Mouse (Mus musculus) thymus, adult 2 months (tissue): ENCODE data around the gene Mllt6. TPM values are rescaled to one million over a fixed set of nuclear protein-coding genes. Genes with fewer than 3 reads are reported as not detected.

Experiments used
- DNase-seq: peaks from one replicate; pipeline ENCODE4 v3.0.0; 2021
- H3K27ac ChIP-seq: fragments of 200-500 bp; 2 replicates; pipeline ENCODE4 v1.5.1; 2012; ENCODE audit warnings: low read length, control low read depth; ENCODE audit not compliant: control insufficient read depth, insufficient read depth
- H3K27me3 ChIP-seq: fragments of 200-500 bp; 2 replicates; pipeline ENCODE4 v1.6.1; 2012; ENCODE audit warnings: mild to moderate bottlenecking, low read length, moderate library complexity, mixed read lengths; ENCODE audit not compliant: control insufficient read depth, insufficient read depth
- H3K36me3 ChIP-seq: fragments of 200-500 bp; 2 replicates; pipeline ENCODE4 v1.6.1; 2012; ENCODE audit warnings: mild to moderate bottlenecking, low read length, moderate library complexity; ENCODE audit not compliant: control insufficient read depth, insufficient read depth
- H3K4me1 ChIP-seq: fragments of 200-500 bp; replicated peaks from 2 replicates; pipeline ENCODE4 v1.6.1; 2012; ENCODE audit warnings: low read length; ENCODE audit not compliant: control insufficient read depth, insufficient read depth
- H3K4me3 ChIP-seq: fragments of 200-500 bp; 2 replicates; pipeline ENCODE4 v1.5.1; 2012; ENCODE audit warnings: mild to moderate bottlenecking, low read length, control low read depth, moderate library complexity; ENCODE audit not compliant: control insufficient read depth, insufficient read depth
- CTCF ChIP-seq: fragments of 200-500 bp; IDR thresholded peaks from 2 replicates; pipeline ENCODE4 v1.5.1; 2012; ENCODE audit warnings: mild to moderate bottlenecking, control low read depth, low read length, moderate library complexity, borderline replicate concordance; ENCODE audit not compliant: control insufficient read depth, poor library complexity, insufficient read depth; ENCODE audit errors: extremely low read depth
- POLR2A ChIP-seq: fragments of 200-500 bp; IDR thresholded peaks from 2 replicates; pipeline ENCODE4 v1.6.1; 2012; ENCODE audit warnings: mild to moderate bottlenecking, low read length, control low read depth, moderate library complexity; ENCODE audit not compliant: control insufficient read depth, poor library complexity, insufficient read depth; ENCODE audit errors: extremely low read depth
- WGBS: fragments of 180-500 bp; shearing (Covaris S2); methylation state at CpG from one replicate; pipeline ENCODE4 v1.1.7; 2018; 5-methylcytosine and 5-hydroxymethylcytosine counted together
- polyA plus RNA-seq: library from polyadenylated mRNA; depleted of rRNA; stranded (reverse); fragments of >200 nt; gene quantifications from 2 replicates; pipeline ENCODE4 v1.2.3, GENCODE M21; 2012

The Mllt6 gene
- polyA plus RNA-seq, 1 experiment, result 89.5 TPM

- no peak overlapping the region for H3K27ac ChIP-seq
- H3K4me1 ChIP-seq, result peaks cover 21% of the 10 kb centered on the region
- 95% methylated on average over 8 of the region's 8 CpGs for WGBS
- peaks cover 14% of the 10 kb centered on the region; the same call in 1 of the 2 replicates for H3K27me3 ChIP-seq
- no peak overlapping the region for H3K4me3 ChIP-seq
- no peak for DNase-seq
- no peaks in the 10 kb centered on the region for H3K36me3 ChIP-seq
- TF ChIP-seq CTCF (no peak), POLR2A (no peak)
Measured at GRCm38 (mm10) chr11:97696669-97697068, 33.5 kb downstream of the Mllt6 start.

DNA sequence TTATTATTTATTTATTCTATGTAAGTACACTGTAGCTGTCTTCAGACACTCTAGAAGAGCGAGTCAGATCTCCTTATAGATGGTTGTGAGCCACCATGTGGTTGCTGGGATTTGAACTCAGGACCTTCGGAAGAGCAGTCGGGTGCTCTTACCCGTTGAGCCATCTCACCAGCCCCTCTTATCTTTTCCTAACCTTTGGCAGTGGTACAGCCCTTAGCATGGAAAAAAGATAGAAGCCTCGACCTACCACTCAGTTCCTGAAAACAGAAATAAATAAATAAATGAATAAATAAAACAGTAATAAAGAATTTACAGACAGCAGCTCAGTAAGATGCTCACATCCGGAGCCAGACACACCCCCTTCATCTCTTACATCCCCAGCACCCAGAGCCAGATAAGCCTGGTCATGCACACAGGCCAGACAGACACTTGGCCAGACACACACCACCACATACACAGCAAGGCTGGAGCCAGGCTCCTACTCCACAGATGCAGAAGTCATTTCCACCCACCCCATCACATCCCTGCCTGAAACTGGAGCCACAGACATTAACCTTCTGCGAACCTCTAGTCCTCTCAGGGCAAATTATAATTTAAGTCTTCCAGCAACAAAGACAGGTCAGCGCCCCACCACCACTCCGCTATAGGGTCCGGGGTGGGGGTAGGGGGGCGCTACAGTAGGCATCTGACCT, 34.1 kb downstream of the Mllt6 start:
- peaks cover 21% of the 10 kb centered on the region for H3K4me1 ChIP-seq
- H3K36me3 ChIP-seq, result no peaks in the 10 kb centered on the region
- peaks cover 14% of the 10 kb centered on the region; the same call in 1 of the 2 replicates for H3K27me3 ChIP-seq
- no peak for TF ChIP-seq POLR2A
- DNase-seq, result no peak
- H3K27ac ChIP-seq, result no peak overlapping the region
- H3K4me3 ChIP-seq, result no peak overlapping the region
- WGBS, result 91% methylated on average over 11 of the region's 11 CpGs

DNA sequence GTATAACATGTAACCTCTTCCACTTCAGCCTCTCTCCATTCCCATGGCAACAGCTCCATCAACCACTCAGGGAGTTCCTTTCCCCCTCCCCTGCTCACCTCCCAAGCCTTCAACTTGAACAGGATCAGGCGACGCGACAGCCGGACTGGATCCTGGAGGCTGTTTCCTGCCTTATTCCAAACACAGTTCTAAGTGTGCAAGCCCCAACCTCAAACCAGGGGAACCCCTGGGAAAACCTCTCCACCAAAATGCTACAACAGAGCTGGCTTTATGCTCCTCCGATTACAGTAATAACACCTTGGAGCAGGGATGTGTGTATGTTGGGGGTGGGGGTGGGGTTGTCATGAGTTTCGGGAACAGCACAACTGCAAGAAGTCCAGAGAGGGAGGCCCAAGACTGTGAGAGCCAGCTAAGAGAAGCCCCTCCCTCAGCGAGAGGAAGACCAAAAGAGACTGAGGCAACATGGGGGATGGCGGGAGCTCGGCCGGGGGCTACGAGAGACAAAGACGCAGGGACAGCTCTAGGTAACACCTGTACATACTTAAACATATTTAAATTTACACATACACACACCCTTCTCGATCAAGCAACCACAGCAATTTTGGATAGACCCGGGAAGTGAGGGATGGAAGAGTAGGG, 34.8 kb downstream of the Mllt6 start:
- Histone ChIP-seq H3K27me3 (peaks cover 14% of the 10 kb centered on the region; the same call in 1 of the 2 replicates), H3K36me3 (no peaks in the 10 kb centered on the region), H3K27ac (no peak overlapping the region), H3K4me1 (peaks cover 21% of the 10 kb centered on the region), H3K4me3 (no peak overlapping the region)
- WGBS, result 73% methylated on average over 14 of the region's 14 CpGs
- DNase-seq, result no peak
- TF ChIP-seq CTCF, result no peak

GRCm38 (mm10) chr11:97698741-97699611, 35.8 kb downstream of the Mllt6 start:
- Histone ChIP-seq H3K27ac (no peak overlapping the region), H3K4me1 (peaks cover 25% of the 10 kb centered on the region), H3K27me3 (peaks cover 14% of the 10 kb centered on the region; the same call in 1 of the 2 replicates), H3K4me3 (peak overlapping the region; percentile 37), H3K36me3 (no peaks in the 10 kb centered on the region)
- under 1% methylated on average over 63 of the region's 63 CpGs for WGBS
- no peak for DNase-seq
- TF ChIP-seq POLR2A (no peak), CTCF (no peak)

DNA sequence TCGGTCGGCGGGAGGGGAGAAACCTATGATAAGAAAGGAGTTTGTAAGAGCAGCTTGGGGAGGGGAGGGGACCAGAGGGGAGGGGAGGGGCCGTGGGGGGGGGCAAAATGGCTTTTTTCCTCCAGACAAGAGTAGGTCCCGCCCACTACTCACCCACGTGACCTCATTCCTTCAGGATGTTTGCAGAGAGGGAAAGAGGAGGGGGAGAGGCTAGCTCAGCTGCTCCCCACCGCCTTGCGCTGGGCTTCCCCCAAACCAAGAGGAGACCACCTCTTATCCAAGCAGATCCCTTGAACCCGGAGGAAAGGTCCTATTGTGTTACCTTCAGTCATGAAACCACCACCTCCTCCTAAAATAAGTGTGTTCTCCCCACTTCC, 36.4 kb downstream of the Mllt6 start:
- no peak overlapping the region for H3K27ac ChIP-seq
- H3K27me3 ChIP-seq, result peaks cover 14% of the 10 kb centered on the region; the same call in 1 of the 2 replicates
- H3K4me1 ChIP-seq, result peaks cover 29% of the 10 kb centered on the region
- WGBS, result 0% methylated on average over 9 of the region's 9 CpGs
- no peak for DNase-seq
- TF ChIP-seq POLR2A, result no peak
- TF ChIP-seq CTCF, result no peak
- H3K4me3 ChIP-seq, result peak overlapping the region; percentile 43
- H3K36me3 ChIP-seq, result no peaks in the 10 kb centered on the region

GRCm38 (mm10) chr11:97700003-97700745, 37.0 kb downstream of the Mllt6 start, which contains the start of gene Pcgf2:
Gene Pcgf2 (minus strand): TSS chr11:97700497.
- Histone ChIP-seq H3K27me3 (peaks cover 14% of the 10 kb centered on the region; the same call in 1 of the 2 replicates), H3K36me3 (no peaks in the 10 kb centered on the region), H3K4me1 (peaks cover 29% of the 10 kb centered on the region), H3K27ac (no peak within 1 kb of the TSS), H3K4me3 (peak within 1 kb of the TSS; percentile 43)
- WGBS, result under 1% methylated on average over 85 of the region's 85 CpGs
- DNase-seq, result no peak
- TF ChIP-seq POLR2A, result no peak
- TF ChIP-seq CTCF, result no peak
